Mouse (Mus musculus) CD4-positive, CD25-positive, alpha-beta regulatory T cell, adult 4 months (primary cell): Measurements from ENCODE around the gene Trpm8. TPM values are rescaled to one million over a fixed set of nuclear protein-coding genes. Genes with fewer than 3 reads are reported as not detected.

Experiments
- ATAC-seq: one replicate; pipeline ENCODE4 v1.8.0; 2017
- polyA plus RNA-seq, 2 experiments: library from polyadenylated mRNA; unstranded; fragments of 100-300 nt; shearing (Covaris generic); gene quantifications; one replicate each; pipeline ENCODE4 v1.2.1; 2017

Trpm8 gene
- polyA plus RNA-seq, 2 experiments from 2014 or later = not detected

DNA sequence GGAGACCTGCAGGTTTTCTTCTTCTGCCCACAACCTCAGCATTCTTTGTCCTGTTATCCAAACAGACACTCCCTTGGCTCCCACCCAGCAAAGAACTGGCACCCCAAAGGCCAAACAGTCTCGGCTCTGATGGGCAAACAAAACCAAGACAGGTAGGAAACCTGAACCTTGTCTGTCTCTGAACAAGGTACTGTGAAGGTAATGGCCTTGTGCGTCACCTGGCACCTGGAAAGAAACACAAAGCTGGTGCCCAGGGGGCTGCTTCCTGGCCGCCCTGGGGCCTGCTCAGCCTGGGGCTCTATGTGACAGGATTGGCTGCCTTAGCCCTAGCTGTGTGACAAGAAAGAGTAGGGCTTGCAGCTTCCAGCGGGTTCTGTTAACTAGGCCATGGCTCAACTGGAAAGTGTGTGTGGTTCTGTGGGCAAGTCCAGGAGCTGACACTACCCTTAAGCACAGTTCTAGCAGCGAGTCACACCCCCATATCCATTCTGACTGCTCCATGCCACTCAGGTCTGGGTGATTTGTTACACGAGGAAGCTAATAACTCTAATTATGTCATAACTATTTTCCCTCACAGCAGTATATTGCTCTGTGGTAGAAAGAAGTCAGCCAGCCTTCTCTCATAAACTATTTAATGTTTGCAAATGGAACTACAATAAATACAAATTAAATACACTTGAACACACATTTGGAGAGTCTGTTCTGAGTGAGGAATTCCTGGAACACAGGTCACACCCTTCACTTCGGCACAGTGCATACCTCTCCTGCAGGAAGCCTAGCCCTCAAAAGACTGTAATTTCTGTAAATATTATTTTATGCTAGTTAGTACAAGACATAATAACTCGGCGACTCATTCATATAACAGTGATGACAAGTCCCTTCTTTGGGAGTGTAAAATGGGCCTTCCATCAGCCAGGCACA lies 160.0 kb downstream of the Trpm8 start:
- ATAC-seq = no peak

Other genes with a start within 250 kb of the Trpm8 start
- gene Ugt1a10, start 222.3 kb upstream of the Trpm8 start, polyA plus RNA-seq = not detected
- not detected for gene Ugt1a9, start 206.9 kb upstream of the Trpm8 start, polyA plus RNA-seq
- gene Ugt1a8, start 189.8 kb upstream of the Trpm8 start, polyA plus RNA-seq = not detected
- gene Ugt1a7c, start 182.6 kb upstream of the Trpm8 start, polyA plus RNA-seq = 1 to 10 TPM in 1 of 2 experiments, under 1 TPM in 1; 0.56 to 1.2 TPM
- gene Ugt1a6b, start 174.4 kb upstream of the Trpm8 start, polyA plus RNA-seq = not detected
- gene Ugt1a6a, start 142.9 kb upstream of the Trpm8 start, polyA plus RNA-seq = under 1 TPM; 0.13 to 0.75 TPM
- not detected for gene Ugt1a5, start 111.6 kb upstream of the Trpm8 start, polyA plus RNA-seq
- gene Ugt1a2, start 77.1 kb upstream of the Trpm8 start, polyA plus RNA-seq = not detected
- gene Dnajb3, start 71.9 kb upstream of the Trpm8 start, polyA plus RNA-seq = under 1 TPM; 0.63 to 0.73 TPM
- gene Ugt1a1, start 65.7 kb upstream of the Trpm8 start, polyA plus RNA-seq = not detected
- gene Mroh2a, start 50.7 kb upstream of the Trpm8 start, polyA plus RNA-seq = 1 to 10 TPM; 1.4 to 1.6 TPM
- 10 to 100 TPM; 56.6 to 72.9 TPM for gene Hjurp, start within 50 bp of the Trpm8 start, polyA plus RNA-seq
- gene Spp2, start 129.3 kb downstream of the Trpm8 start, polyA plus RNA-seq = not detected
- gene Glrp1, start 232.4 kb downstream of the Trpm8 start, polyA plus RNA-seq = not detected